Mouse (Mus musculus) hindbrain, embryonic 11.5 days (tissue): ENCODE data around the gene Tmem140. TPM values are rescaled to one million over a fixed set of nuclear protein-coding genes. Genes with fewer than 3 reads are reported as not detected.

Experiments used
- polyA plus RNA-seq: library from polyadenylated mRNA; unstranded; fragments of >200 nt; fragmentation: Nextera tagmentation; extraction: Ambion mirVana; gene quantifications from 2 replicates; pipeline ENCODE4 v1.2.1, GENCODE M21; 2014

Gene Tmem140
- polyA plus RNA-seq, 1 experiment from 2014 or later: 1.1 TPM

Other genes with a start within 250 kb of the Tmem140 start
- 7.1 TPM in 2 replicates for gene Agbl3, start 82.7 kb upstream of the Tmem140 start, polyA plus RNA-seq
- gene Cyren, start 14.9 kb downstream of the Tmem140 start, polyA plus RNA-seq: 12.3 and 13.5 TPM in 2 replicates
- gene Wdr91, start 47.7 kb downstream of the Tmem140 start, polyA plus RNA-seq: 11.0 and 12.3 TPM in 2 replicates
- not detected in 2 replicates for gene Stra8, start 57.0 kb downstream of the Tmem140 start, polyA plus RNA-seq
- gene Slc23a4, start 125.3 kb downstream of the Tmem140 start, polyA plus RNA-seq: 0.46 and 0.49 TPM in 2 replicates